Mouse (Mus musculus): ENCODE measurements around the gene Prkca. TPM values are rescaled to one million over a fixed set of nuclear protein-coding genes. Genes with fewer than 3 reads are reported as not detected.
"Not testable (repeated sequence)": the region's sequence is repeated elsewhere in the genome, so short reads cannot be mapped to it uniquely, and the experiment has no call there.

The Prkca gene
- total RNA-seq, 2 experiments from 2014 or later: 41.4 to 42.5 TPM

DNA sequence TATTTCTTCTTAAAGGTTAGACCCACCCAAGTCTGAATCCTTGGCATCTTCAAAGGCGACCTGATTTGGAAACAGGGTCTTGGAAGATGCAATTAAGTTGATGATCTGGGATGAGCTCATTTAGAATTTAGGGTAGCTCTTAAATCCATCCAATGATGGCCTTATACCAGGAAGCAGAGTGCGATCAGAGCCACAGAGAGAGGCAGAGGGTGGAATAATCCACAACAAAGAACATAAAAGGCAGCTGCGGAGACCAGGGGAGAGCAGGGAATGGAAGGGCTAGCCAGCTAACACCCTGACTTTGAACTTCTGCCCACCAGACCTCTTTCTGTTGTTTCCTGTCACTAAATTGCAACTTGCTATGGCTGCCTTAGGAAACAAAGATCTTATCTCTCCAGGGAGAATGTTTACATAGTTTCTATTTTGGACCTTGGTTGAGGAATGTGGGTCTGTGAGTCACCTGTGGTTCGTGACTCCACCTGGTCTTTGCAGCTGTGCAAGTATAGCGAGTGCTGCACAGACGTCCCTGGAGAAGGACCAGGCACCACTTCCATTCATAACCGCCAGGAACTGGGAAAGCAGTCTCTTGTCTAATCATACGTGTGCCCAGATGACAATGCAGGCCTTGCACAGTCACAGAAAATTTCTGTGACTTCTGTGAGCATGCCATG, 242.3 kb downstream of the Prkca start:
- no peak for DNase-seq
- intact Hi-C loops (cut with DNase I; ENCODE audit: low total_unique reads): no loop called here

DNA sequence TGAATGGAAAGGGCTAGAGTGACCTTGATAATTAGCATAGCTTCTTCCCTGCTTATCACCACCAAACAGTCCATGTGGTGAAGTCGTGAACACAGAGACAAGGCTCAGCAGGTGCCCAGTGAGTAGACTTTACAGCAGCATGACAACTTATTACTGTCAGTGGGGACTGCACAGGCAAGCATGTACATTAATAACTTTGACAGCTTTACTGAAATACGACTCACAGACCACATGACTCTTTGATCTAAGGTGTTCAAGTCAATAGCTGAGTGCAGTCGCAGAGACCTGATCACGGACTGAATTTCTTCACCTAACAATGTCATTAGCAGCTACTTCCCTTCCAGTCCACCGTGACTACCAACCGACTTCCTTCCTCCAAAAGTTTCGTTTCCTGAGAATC, 245.4 kb downstream of the Prkca start:
- no peak for DNase-seq
- intact Hi-C loops (cut with DNase I; ENCODE audit: low total_unique reads): no loop called here

DNA sequence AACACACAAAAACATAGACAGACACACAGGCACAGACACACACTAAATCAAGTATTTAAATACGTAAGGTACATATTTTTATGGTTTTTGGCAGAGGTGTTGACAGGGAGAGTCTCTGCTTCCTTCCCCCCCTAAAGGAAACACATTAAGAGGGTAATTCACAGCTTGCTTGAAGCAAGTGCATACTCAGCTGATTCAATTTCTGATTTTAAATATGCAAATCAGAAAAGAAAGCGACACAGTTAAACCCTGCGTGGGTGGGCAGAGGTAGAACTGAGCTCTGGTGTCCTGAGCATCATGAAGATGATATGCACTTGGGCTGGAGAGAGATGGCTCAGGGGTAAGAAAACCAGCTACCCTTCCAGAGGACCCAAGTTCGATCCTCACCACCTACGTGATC, 248.9 kb downstream of the Prkca start:
- intact Hi-C loops (cut with DNase I; ENCODE audit: low total_unique reads): no loop called here
- DNase-seq: no peak

DNA sequence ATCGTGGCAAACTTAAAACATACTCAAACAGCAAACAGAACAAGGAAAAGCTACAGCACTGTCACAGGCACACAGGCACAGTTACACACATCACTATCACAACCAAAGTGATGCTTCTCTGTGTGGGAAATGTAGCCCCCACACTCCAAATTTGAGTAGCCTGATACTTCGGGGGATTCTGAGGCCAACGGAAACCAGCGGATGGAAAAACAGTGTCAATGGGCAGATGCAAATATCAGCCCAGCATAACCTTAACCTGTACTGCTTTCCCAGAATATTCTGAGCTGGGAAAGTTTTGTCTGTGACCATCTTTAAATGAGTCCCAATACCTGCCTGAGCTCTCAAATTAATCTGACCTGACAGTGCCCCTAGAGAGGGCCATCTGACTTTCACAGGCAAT, 250.5 kb downstream of the Prkca start:
- intact Hi-C loops (cut with DNase I; ENCODE audit: low total_unique reads): no loop called here
- DNase-seq: no peak

DNA sequence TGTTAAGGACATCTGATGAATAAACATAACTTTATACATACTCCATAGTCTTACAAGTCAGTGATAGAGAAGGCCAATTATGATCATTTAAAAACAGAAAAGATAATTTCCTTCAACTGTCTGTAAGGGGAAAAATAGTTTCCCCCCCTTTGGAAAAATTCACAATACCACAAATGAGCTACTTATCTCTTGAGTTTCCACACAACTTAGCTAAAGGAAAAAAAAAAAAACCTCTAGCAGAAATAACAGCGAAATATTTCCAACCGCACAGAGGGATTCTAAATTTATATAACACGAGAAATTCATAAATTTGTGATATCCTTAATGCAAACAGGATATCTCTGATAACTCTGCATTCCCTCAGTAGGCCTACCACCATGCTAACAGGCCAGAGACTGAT, 252.5 kb downstream of the Prkca start:
- intact Hi-C loops (cut with DNase I; ENCODE audit: low total_unique reads): no loop called here

DNA sequence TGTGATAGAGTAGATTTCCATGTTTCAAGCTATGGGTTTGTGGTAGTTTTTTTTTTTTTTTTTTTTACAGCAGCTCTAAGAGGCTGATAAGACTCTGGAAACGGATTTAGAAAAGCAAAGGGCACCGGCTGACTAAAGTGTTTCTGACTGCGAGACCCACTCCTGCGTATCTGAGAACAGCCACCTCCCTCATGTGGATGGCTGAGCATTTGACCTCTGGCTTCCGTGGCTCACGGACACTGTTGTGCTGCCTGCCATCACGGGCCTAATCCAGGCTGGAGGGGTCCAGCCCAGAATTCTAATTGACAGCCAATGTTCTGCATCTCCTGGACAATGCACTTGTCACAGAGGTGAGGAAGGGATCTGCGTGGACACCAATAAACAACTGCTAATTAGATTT, 253.0 kb downstream of the Prkca start:
- intact Hi-C loops (cut with DNase I; ENCODE audit: low total_unique reads): no loop called here

More for the DNA sequence above, 252.5 kb downstream of the Prkca start:
- DNase-seq: no peak

DNA sequence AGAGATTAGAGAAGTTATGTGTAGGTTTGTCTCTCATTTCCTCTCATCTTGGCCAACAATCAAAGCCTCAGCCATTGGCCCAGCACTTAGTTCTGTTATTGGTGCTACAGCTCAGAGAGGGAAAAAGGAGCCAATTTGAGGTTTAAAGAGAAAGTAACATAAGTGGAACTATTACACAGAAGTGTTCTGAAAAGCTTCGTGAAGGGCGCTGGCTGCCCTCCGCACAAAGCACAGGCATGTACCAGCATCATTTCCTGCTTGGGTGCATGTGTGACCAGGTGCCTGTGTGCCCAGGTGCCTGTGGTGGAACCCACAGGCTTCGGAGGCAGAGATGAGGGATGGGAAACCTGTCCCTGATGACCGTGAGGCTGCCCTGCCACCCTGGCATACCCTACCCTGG, 255.7 kb downstream of the Prkca start:
- no peak for DNase-seq
- intact Hi-C loops (cut with DNase I; ENCODE audit: low total_unique reads): no loop called here

More for the DNA sequence above, 253.0 kb downstream of the Prkca start:
- DNase-seq: no peak

DNA sequence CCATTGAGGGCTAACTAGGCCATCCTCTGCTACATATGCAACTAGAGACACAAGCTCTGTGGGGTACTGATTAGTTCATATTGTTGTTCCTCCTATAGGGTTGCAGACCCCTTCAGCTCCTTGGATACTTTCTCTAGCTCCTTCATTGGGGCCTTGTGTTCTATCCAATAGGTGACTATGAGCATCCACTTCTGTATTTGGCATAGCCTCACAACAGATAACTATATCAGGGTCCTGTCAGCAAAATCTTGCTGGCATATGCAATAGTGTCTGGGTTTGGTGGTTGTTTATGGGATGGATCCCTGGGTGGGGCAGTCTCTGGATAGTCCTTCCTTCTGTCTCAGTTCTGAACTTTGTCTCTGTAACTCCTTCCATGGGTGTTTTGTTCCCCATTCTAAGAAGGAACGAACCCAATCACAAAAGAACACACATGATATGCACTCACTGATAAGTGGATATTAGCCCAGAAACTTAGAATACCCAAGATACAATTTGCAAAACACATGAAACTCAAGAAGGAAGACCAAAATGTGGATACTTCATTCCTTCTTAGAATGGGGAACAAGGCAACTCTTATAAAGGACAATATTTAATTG, 256.5 kb downstream of the Prkca start:
- intact Hi-C loops (cut with DNase I; ENCODE audit: low total_unique reads): not testable (repeated sequence)

DNA sequence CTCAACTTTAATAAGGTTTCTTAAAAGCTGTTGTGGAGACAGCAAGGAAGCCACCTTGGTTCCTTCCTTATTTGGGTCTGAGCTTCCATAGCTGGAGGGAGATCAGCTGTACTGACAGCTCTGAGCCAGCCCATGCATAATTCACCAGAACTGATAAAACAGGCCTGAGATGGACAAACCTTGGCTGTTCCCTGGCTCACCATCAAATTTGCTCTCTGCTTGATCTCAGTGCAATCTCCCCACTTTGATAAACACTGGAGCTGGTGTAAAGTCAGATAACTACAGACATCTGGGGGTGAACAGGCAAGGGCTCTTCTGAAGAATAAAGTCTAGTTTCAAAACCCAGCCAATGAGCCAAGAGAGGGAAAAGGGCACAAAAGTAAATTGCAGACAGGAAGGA, 261.1 kb downstream of the Prkca start:
- intact Hi-C loops (cut with DNase I; ENCODE audit: low total_unique reads): no loop called here
- DNase-seq: no peak

More for the DNA sequence above, 256.5 kb downstream of the Prkca start:
- not testable (repeated sequence) for DNase-seq

DNA sequence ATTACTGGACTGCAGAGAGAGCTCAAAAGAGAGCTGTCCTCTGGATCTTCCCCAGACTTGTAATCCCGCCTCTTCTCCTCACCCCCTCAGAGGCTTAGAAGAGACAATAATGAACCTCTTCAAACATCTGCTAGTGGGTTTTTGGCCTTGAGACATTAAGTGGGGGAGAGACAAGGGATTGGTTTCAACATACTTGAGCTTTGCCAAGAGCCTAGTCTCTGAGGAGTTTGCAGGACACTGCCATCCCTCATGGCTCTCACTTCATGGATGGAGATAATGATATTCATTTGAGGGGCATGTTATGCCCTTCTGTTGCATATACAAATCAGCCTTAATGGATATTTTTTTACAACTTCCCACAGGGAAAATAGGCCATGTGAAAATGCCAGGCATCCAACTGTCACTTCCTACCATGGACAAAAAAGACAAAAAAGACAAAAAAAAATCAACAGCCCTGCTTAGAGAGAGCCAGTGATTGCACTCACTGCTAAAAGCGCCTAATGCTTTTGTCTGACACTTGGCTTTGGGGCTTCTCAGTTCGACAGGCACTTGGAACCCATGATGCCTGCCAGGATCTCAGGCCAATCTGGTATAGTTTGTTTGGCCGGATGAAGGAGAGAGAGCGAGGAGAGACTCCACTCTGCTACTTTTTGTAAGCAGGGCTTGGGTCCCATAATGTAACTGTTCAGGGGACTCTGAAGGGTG, 263.6 kb downstream of the Prkca start:
- intact Hi-C loops (cut with DNase I; ENCODE audit: low total_unique reads): no loop called here
- no peak for DNase-seq

DNA sequence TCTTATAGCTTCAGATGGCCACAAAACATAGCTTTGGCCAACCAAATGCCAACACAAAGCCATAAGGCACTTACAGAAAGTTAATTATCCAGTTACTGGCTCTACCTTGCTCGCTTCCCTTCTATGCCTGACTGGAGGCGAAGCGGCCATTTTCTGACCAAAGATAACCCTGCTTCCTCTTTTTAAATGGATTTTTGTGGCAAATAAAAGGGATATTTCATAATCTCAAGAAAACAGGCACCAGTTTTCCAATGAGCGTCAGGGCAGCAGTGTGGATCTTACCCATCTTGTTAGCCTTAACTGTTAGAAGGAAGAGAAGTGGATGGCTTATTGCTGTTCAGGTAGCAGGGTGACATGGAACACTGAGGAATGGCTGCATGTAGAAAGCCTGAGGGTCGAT, 264.3 kb downstream of the Prkca start:
- intact Hi-C loops (cut with DNase I; ENCODE audit: low total_unique reads): no loop called here
- no peak for DNase-seq

DNA sequence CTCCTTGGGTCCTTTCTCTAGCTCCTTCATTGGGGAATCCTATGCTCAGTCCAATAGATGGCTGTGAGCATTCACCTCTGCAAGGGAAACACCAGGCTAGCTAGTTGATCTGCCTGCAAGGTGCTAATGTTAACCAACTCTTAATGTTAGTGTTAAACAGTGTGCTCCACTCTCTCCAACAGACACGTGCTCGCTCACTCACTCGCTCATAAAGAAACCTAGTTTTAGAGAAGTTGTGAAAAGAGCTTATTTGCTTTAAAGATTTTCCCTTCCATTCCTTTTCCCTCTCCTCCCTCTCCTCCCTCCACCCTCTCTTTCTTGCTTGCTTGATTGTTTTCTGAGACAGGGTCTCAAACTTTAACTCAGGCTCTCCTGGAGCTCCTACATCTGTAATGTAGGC, 266.2 kb downstream of the Prkca start:
- intact Hi-C loops (cut with DNase I; ENCODE audit: low total_unique reads): no loop called here
- DNase-seq: no peak

DNA sequence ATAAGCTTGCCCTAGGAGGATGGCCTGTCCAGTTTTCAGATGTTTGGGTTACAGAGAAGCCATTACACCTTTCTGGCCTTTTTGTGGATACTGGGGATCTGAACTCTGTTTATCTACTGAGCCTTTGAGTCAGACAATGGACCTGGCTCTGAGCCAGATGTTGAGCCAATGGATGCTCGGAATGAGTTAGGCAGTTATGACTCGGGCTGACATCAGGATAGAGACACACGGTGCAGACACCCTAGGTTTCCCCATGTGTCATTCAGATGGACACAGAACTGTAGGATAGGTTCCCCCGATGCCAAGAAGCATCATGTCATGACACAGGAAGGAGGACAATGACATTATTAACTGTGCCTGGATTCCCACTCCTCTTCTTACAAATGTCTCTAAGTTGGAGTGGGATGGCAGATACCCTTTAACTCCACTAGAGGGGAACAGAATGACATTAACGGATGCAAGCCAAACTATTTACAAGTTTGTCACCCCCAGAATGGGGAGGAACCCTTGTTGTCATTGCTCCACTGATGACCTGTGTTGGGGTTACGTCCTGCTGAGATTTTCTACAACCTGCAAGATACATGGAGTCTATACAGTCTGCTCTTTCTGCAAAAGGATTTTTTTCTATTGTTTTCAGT, 271.0 kb downstream of the Prkca start:
- intact Hi-C loops (cut with DNase I; ENCODE audit: low total_unique reads): no loop called here
- DNase-seq: no peak

DNA sequence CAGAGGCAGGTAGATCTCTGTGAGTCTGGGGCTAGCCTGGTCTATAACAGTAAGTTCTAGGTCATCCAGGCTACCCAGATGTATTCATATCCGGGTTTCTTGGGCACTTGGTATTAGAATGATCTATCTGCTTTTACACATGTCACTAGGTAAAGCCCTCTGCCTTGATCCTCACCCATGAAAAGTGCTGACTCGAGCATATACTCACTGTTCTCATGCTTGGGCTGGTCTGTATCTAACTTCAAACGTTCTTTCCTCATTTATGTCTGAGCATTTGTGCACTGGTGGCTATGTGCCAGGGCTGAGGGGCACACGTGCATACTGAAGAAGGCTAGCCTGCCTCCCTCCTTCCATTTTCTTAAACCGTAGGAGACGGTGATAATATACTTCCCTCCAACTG, 272.5 kb downstream of the Prkca start:
- DNase-seq: no peak
- intact Hi-C loops (cut with DNase I; ENCODE audit: low total_unique reads): no loop called here

DNA sequence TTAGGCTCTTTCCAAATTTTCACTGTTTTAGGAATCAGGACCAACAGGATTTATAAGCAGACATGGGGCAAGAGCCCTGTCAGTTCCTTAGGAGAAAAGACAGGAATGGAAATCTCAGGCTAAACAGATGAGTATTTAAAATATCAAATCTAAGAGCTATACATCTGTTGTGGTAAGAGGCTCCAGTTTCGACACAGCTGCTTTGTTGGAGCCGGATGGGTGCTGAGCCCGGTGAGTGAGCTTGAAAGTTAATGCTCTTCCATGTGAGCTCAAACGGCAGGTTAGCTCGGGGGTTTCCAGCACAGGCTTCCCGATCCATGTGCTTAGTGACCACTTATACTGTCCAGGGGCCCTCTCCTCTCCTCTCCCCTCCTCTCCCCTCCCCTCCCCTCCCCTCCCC, 273.7 kb downstream of the Prkca start:
- intact Hi-C loops (cut with DNase I; ENCODE audit: low total_unique reads): no loop called here

DNA sequence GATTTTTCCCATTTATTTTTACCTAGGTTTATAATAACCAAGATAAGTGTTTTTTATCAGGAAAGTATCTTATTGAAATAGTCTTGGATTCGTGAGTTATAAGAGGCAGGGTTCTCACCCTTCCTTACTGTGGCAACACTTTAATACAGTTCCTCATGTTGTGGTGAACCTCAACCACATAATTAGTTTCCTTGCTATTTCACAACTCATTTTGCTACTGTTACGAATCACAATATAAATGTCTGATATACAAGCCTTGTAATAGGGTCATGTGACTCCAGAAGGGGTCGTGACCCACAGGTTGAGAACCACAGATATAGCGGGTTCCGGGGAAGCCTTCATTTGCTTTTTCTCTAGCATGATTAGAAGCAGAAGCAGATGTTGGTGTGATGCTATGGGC, 275.3 kb downstream of the Prkca start:
- intact Hi-C loops (cut with DNase I; ENCODE audit: low total_unique reads): no loop called here
- no peak for DNase-seq

More for the DNA sequence above, 273.7 kb downstream of the Prkca start:
- no peak for DNase-seq

DNA sequence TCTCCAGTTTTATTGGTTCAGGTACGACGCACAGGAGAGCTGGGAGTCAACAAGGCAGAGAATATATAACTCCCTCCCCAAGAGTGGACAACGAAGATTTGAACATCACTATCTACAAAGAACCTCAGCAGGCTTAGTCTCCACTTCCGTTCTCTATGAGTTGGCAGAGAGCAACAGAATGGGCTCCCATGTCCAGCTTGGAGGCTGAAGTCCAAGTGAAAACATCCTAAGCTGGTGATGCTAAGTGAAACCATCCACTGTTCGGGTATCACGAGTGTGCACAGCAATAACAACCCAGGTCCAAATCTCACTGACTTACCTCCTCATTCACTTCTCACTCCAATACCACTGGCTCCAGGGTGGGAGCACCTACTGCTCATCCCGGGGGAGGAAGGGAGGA, 276.6 kb downstream of the Prkca start:
- intact Hi-C loops (cut with DNase I; ENCODE audit: low total_unique reads): no loop called here
- no peak for DNase-seq

DNA sequence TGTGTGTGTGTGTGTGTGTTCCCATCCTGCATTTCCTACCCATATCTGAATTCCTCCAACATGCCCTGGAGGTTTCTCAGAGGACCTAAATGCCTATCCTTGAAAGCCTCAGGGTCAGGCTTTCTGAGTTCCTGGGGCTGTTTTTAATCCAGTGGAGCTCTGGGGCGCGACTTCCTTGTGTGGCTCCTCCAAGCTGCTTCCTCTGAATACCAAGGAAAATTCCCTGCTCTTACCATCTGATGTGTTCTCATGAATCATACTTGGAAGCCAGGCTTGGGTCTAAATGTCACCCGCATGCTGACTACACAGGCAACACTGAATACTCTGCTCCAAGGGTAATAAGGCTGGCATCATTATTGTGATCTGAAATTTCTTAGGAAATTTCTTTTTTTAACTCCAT, 279.3 kb downstream of the Prkca start:
- intact Hi-C loops (cut with DNase I; ENCODE audit: low total_unique reads): no loop called here
- DNase-seq: no peak

DNA sequence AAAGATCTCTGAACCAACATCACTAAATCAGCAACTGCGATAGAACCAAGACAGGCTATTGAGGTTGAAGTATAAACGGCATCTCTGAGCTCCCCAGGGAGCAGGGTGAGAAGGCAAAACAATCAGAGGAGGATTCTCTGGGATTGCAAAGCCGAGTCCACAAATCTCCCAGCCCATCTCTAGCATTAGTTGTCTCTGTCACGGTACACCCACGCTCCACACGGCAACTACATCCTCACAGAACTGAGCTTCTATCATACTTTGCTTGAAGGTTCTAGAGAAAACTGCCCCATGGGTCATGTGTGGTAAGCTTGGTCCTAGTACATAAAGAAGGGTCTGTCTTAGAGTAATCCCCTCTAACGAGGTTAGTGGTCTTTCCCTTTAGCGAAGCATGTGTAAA, 280.6 kb downstream of the Prkca start:
- intact Hi-C loops (cut with DNase I; ENCODE audit: low total_unique reads): no loop called here
- DNase-seq: no peak
